Mouse (Mus musculus): ENCODE data around the gene Mrm3.
A peak's percentile ranks its signal among the peaks of the same experiment; 100 is the strongest.

Mrm3 gene

GRCm38 (mm10) chr11:76253145-76253917 lies 9.8 kb downstream of the Mrm3 start:
- DNase-seq, result peak; percentile 85

GRCm38 (mm10) chr11:76253918-76254264 lies 10.4 kb downstream of the Mrm3 start:
- DNase-seq, result no peak

GRCm38 (mm10) chr11:76255431-76256001 lies 12.0 kb downstream of the Mrm3 start:
- peak; percentile 27 for DNase-seq

- peak; percentile 68 for DNase-seq
Observed at GRCm38 (mm10) chr11:76256129-76256528, 12.6 kb downstream of the Mrm3 start.

GRCm38 (mm10) chr11:76257386-76257785 lies 13.9 kb downstream of the Mrm3 start:
- no peak for DNase-seq

- no peak for DNase-seq
Observed at GRCm38 (mm10) chr11:76258511-76258910, 15.0 kb downstream of the Mrm3 start.

- DNase-seq, result no peak
Observed at GRCm38 (mm10) chr11:76260208-76261050, 16.9 kb downstream of the Mrm3 start.

- no peak for DNase-seq
Observed at GRCm38 (mm10) chr11:76261224-76261623, 17.7 kb downstream of the Mrm3 start.

- peak; percentile 71 for DNase-seq
Observed at GRCm38 (mm10) chr11:76262611-76263351, 19.3 kb downstream of the Mrm3 start.

GRCm38 (mm10) chr11:76267550-76267949 lies 24.0 kb downstream of the Mrm3 start:
- DNase-seq, result no peak

GRCm38 (mm10) chr11:76268001-76268459 lies 24.5 kb downstream of the Mrm3 start:
- no peak for DNase-seq

- DNase-seq, result no peak
Observed at GRCm38 (mm10) chr11:76268521-76269065, 25.1 kb downstream of the Mrm3 start.

- no peak for DNase-seq
Observed at GRCm38 (mm10) chr11:76272440-76272839, 28.9 kb downstream of the Mrm3 start.

- no peak for DNase-seq
Observed at GRCm38 (mm10) chr11:76278960-76279852, 35.7 kb downstream of the Mrm3 start.

- no peak for DNase-seq
Observed at GRCm38 (mm10) chr11:76279971-76280370, 36.5 kb downstream of the Mrm3 start.

- DNase-seq, result no peak
Observed at GRCm38 (mm10) chr11:76283841-76284240, 40.3 kb downstream of the Mrm3 start.

- DNase-seq, result no peak
Observed at GRCm38 (mm10) chr11:76285431-76286075, 42.0 kb downstream of the Mrm3 start.

GRCm38 (mm10) chr11:76286534-76287126 lies 43.1 kb downstream of the Mrm3 start:
- no peak for DNase-seq

GRCm38 (mm10) chr11:76287301-76287700 lies 43.8 kb downstream of the Mrm3 start:
- no peak for DNase-seq

- DNase-seq, result no peak
Observed at GRCm38 (mm10) chr11:76288645-76289044, 45.1 kb downstream of the Mrm3 start.

GRCm38 (mm10) chr11:76290367-76290766 lies 46.9 kb downstream of the Mrm3 start:
- peak; percentile 67 for DNase-seq
